Mouse (Mus musculus): ENCODE measurements around the gene Nol4l. TPM values are rescaled to one million over a fixed set of nuclear protein-coding genes. Genes with fewer than 3 reads are reported as not detected.

The Nol4l gene
- polyA plus RNA-seq (2015; fragmentation: Nextera tagmentation; extraction: Ambion mirVana), result 2.1 and 2.4 TPM in 2 replicates

DNA sequence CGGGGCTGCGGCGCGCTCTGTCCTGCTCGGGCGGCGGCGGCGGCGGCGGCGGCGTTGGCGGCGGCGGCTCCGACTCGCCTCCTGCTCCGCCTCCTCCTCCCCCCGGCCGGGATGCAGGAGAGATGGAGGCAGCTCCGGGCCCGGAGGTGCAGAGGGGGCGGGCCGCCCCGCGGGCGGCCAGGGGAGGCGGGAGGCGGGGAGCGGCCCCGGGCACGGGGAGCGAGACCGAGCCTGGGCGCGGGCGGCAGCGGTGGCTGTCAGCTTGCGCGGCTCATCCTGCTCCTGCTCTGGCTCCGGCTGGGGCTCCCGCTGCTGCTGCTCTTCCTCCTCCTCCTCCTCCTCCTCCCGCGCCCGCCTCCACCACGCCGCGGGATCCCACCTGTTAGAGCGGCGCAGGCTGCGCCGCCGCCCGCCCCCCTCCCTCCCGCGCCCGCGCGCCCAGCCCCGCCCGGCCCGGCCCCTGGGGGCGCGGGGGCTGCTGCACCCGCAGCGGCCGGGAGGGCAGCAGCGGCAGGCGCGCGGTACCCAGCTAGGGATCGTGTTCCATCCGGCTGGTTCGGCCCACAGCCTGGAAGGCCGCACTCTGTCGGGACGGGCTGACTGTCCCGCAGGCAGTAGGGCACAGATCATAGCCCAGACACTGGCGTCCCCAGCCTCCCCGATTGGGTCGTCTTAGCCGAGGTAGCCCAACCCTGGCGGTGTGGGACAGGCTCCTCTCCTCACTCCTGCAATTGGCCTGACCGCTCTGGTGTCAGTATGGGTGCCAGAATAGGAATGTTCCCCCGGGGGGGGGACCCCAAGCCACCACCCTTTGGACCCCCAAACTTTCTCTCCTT lies at the start of gene Nol4l:
Gene Nol4l (minus strand): TSS at position 41 of the 836 bp plus-strand sequence.

DNA sequence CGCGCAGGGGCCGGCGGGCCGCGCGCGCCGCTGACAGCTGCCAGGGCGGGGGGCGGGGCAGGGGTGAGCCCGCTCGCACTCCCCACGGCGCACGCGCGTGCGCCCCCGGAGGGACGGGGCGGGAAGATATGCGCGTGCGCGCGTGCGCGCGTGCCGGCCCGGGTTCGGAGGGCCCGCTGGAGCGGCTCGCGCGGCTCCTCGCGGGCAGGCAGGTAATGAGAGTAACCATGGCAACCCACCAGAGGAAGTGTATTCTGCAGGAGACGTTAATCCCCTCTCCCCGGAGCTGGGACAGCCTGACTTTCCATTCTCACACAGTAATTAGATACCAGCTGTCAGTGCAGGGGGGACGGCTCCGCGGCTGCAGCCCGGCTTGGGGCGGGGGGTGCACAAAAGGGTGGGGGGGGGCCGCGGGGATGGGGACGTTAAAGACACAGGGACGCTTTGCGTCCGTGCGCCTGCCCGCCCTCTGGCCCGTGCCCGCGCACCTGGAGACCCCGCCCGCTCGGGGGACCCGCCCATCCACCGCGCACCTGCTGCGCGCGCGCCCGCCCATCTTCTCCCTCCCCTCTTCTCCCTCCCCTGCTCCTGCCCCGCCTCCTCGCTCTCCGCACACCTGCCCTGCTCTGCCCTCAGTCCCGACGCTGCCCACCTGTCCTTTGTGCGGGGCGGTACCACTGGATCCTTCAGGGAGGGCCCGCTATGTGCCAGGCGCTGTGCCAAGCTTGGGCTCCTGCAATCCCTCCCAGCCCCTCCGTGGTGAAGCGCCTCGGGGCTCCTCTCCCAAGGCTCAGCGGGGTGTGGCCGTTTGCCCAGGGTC lies 37.0 kb downstream of the Nol4l start, which contains the start of gene 4930404H24Rik:
Gene 4930404H24Rik (plus strand): TSS at position 218 of the 820 bp plus-strand sequence.

Other genes starting within 250 kb of the Nol4l start
- 1.9 and 2.0 TPM in 2 replicates for gene Kif3b, start 238.6 kb downstream of the Nol4l start, polyA plus RNA-seq (2015; fragmentation: Nextera tagmentation; extraction: Ambion mirVana)
- 8.2 TPM in 2 replicates for gene Asxl1, start 184.1 kb downstream of the Nol4l start, polyA plus RNA-seq (2015; fragmentation: Nextera tagmentation; extraction: Ambion mirVana)
- not detected in 2 replicates for gene 4930404H24Rik, start 37.2 kb downstream of the Nol4l start, polyA plus RNA-seq (2015; fragmentation: Nextera tagmentation; extraction: Ambion mirVana)
- gene Commd7, start 102.8 kb upstream of the Nol4l start, polyA plus RNA-seq (2015; fragmentation: Nextera tagmentation; extraction: Ambion mirVana), result 37.8 and 47.2 TPM in 2 replicates
- 1.7 and 2.3 TPM in 2 replicates for gene Dnmt3b, start 119.5 kb upstream of the Nol4l start, polyA plus RNA-seq (2015; fragmentation: Nextera tagmentation; extraction: Ambion mirVana)
- gene Dnmt3c, start 166.7 kb upstream of the Nol4l start, polyA plus RNA-seq (2015; fragmentation: Nextera tagmentation; extraction: Ambion mirVana), result 0.18 and 0.44 TPM in 2 replicates
- gene Mapre1, start 211.3 kb upstream of the Nol4l start, polyA plus RNA-seq (2015; fragmentation: Nextera tagmentation; extraction: Ambion mirVana), result 134 and 157 TPM in 2 replicates
- gene Efcab8, start 250.0 kb upstream of the Nol4l start, polyA plus RNA-seq (2015; fragmentation: Nextera tagmentation; extraction: Ambion mirVana), result 0.02 TPM in 1 of 2 replicates, not detected in the other